Mouse (Mus musculus): Measurements from ENCODE around the gene Ahr.

- TF ChIP-seq GATA1 (IDR thresholded peaks at IDR 0.05; ENCODE audit: low read depth, low read length) (no peak), RAD21 (IDR thresholded peaks at IDR 0.05; ENCODE audit: low read depth, low read length) (no peak), MAX (IDR thresholded peaks at IDR 0.05; ENCODE audit: low read length) (no peak), CTCF (IDR thresholded peaks at IDR 0.05 in 2 of 3, conservative IDR thresholded peaks at IDR 0.05 in 1 of 3; ENCODE audit: control insufficient read depth in 1 of 3, insufficient read depth in 1 of 3, low read depth in 2 of 3, low read length in 3 of 3, poor library complexity in 1 of 3, severe bottlenecking in 1 of 3) (no peak), EP300 (IDR thresholded peaks at IDR 0.05; ENCODE audit: low read depth in 1 of 2, low read length in 2 of 2) (no peak), E2F4 (IDR thresholded peaks at IDR 0.05; ENCODE audit: borderline replicate concordance, low read depth, low read length) (no peak), POLR2AphosphoS2 (IDR thresholded peaks at IDR 0.05; ENCODE audit: low read length) (no peak), ETS1 (IDR thresholded peaks at IDR 0.05; ENCODE audit: low read depth, low read length) (no peak), MAFK (IDR thresholded peaks at IDR 0.05; ENCODE audit: borderline replicate concordance, low read depth, low read length) (no peak), TAL1 (IDR thresholded peaks at IDR 0.05; ENCODE audit: low read length) (no peak)
These were observed 4.3 kb downstream of the Ahr start for GRCm38 (mm10) chr12:35530587-35530986.

Data from MEL (cell line).